Mouse (Mus musculus) stomach, embryonic 14.5 days (tissue): ENCODE measurements around the gene Stxbp1. TPM values are rescaled to one million over a fixed set of nuclear protein-coding genes. Genes with fewer than 3 reads are reported as not detected.

Experiments
- ATAC-seq: fragments of 200-750 bp; cut with Nextera tagmentation; 2 replicates; pipeline ENCODE4 v1.8.0; 2017; ENCODE audit warnings: low read depth, moderate TSS enrichment; ENCODE audit not compliant: insufficient number of reproducible peaks, insufficient read depth, low FRiP score
- H3K27ac ChIP-seq: fragments of 300-500 bp; sonication (generic); 2 replicates; pipeline ENCODE4 v1.5.1; 2014; ENCODE audit warnings: mild to moderate bottlenecking, low read length, moderate library complexity, mixed read lengths
- H3K27me3 ChIP-seq: fragments of 300-500 bp; sonication (generic); 2 replicates; pipeline ENCODE4 v1.6.1; 2014; ENCODE audit warnings: low read length, control low read depth, mixed read lengths; ENCODE audit not compliant: control insufficient read depth, insufficient read depth
- H3K36me3 ChIP-seq: fragments of 300-500 bp; sonication (generic); 2 replicates; pipeline ENCODE4 v1.6.1; 2014; ENCODE audit warnings: mild to moderate bottlenecking, control low read depth, low read length, moderate library complexity, mixed read lengths; ENCODE audit not compliant: control insufficient read depth, insufficient read depth
- H3K4me1 ChIP-seq: fragments of 300-500 bp; sonication (generic); 2 replicates; pipeline ENCODE4 v1.6.1; 2014; ENCODE audit warnings: low read length, control low read depth, mixed read lengths; ENCODE audit not compliant: control insufficient read depth, insufficient read depth
- H3K4me2 ChIP-seq: fragments of 300-500 bp; sonication (generic); replicated peaks from 2 replicates; pipeline ENCODE4 v1.6.1; 2014; ENCODE audit warnings: low read depth, low read length, control low read depth
- H3K4me3 ChIP-seq: fragments of 300-500 bp; sonication (generic); 2 replicates; pipeline ENCODE4 v1.5.1; 2014; ENCODE audit warnings: low read depth, low read length, control low read depth
- H3K9ac ChIP-seq: fragments of 300-500 bp; sonication (generic); replicated peaks from 2 replicates; pipeline ENCODE4 v1.6.1; 2014; ENCODE audit warnings: low read depth, mild to moderate bottlenecking, control low read depth, low read length, moderate library complexity, mixed read lengths
- H3K9me3 ChIP-seq: fragments of 300-500 bp; sonication (generic); 2 replicates; pipeline ENCODE4 v1.6.1; 2016; ENCODE audit warnings: low read depth, low read length, control low read depth; ENCODE audit not compliant: control insufficient read depth
- WGBS: fragments of 180-500 bp; shearing (Covaris S2); extraction: QIAGEN DNeasy Blood & Tissue Kit; methylation state at CpG from one replicate; pipeline ENCODE4 v1.1.7; 2014; 5-methylcytosine and 5-hydroxymethylcytosine counted together
- polyA plus RNA-seq: library from polyadenylated mRNA; unstranded; fragments of >200 nt; fragmentation: Nextera tagmentation; extraction: Ambion mirVana; gene quantifications from 2 replicates; pipeline ENCODE4 v1.2.1, GENCODE M21; 2014

Stxbp1 gene
- polyA plus RNA-seq, 1 experiment from 2014 or later: 23.5 TPM

DNA sequence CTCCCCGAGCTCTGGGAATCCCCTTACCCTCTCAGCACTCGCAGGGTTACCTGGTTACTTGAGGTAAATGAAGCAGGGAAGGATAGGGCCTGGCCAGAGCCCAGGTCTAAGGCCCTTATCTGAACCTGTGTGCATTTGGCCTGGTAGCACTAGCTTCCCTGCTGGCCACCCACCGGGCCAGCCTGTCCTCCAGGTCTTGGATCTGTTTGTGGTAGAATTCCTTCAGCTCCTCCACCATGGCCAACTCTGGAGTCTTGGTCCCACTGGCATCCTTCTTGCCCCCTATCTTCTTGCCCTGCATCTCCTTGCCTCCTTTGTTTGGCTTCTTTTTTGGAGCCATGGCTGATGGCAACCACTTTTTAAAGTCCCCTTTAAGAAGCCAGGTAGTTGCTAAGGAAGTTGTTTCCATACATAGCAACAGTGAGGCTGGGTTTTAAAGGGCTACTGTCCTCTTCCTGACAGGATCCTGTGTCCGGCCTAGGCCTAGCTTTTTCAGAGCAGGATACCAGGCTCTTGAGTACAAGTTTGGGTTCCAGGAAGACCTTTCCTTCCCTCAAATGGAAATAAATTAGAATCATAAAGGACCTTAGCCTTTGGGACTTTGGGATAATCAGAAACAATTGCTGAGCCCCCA lies 62.9 kb downstream of the Stxbp1 start, which contains the start of gene Cfap157:
TSS of gene Cfap157 (minus strand) at position 381 of the 634 bp plus-strand sequence.
- Histone ChIP-seq H3K4me2 (no peak within 1 kb of the TSS), H3K4me3 (no peak within 1 kb of the TSS), H3K9ac (no peak within 1 kb of the TSS), H3K27me3 (no peaks in the 10 kb centered on the region), H3K36me3 (no peaks in the 10 kb centered on the region), H3K9me3 (no peaks in the 10 kb centered on the region), H3K27ac (no peak within 1 kb of the TSS), H3K4me1 (no peaks in the 10 kb centered on the region)
- WGBS: 62% methylated on average over 4 of the region's 4 CpGs
- ATAC-seq: no peak

DNA sequence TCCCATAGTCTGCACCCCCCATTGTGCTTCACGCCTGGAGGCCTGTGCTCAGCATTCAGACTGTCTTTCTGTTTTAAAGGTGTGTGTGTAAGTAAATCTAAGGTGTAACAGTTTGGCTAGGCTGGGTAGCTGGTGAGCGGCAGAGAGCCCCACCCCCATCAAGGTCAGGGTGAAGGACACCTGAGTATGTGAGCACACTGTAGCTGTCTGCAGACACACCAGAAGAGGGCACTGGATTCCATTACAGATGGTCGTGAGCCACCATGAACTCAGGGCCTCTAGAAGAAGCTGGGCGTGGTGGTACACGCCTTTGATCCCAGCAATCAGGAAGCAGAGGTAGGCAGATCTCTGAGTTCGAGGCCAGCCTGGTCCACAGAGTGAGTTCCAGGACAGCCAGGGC lies 65.3 kb downstream of the Stxbp1 start:
- 69% methylated on average over 6 of the region's 6 CpGs for WGBS

DNA sequence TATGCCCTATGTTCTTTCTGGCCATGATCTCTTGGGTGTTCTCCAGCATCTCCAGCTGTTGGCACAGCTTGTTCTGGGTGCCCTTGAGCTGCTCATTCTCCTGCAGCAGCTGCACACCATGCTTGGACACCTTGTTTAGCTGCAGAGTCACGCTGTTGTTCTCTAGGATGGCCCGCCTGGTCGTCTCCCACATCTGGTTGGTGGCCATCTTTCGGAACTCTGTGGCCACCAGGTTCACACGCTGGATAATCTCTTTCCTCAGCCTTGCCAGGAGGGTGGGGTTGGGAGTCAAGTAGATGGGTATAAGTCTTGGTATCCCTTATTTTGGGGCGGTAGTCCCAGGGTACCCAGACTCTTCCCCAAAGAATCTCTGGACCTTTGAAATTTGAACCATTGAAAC lies 67.3 kb downstream of the Stxbp1 start:
- Histone ChIP-seq H3K36me3 (no peaks in the 10 kb centered on the region), H3K9me3 (no peaks in the 10 kb centered on the region), H3K4me3 (no peak overlapping the region), H3K27me3 (no peaks in the 10 kb centered on the region), H3K27ac (no peak overlapping the region), H3K9ac (no peak overlapping the region), H3K4me1 (no peaks in the 10 kb centered on the region), H3K4me2 (no peak overlapping the region)
- no peak for ATAC-seq
- 90% methylated on average over 6 of the region's 6 CpGs for WGBS

More for the DNA sequence above, 65.3 kb downstream of the Stxbp1 start:
- H3K4me3 ChIP-seq: no peak overlapping the region
- H3K27ac ChIP-seq: no peak overlapping the region
- no peaks in the 10 kb centered on the region for H3K27me3 ChIP-seq
- no peaks in the 10 kb centered on the region for H3K36me3 ChIP-seq
- ATAC-seq: no peak
- no peaks in the 10 kb centered on the region for H3K9me3 ChIP-seq
- no peak overlapping the region for H3K4me2 ChIP-seq
- no peaks in the 10 kb centered on the region for H3K4me1 ChIP-seq
- no peak overlapping the region for H3K9ac ChIP-seq

DNA sequence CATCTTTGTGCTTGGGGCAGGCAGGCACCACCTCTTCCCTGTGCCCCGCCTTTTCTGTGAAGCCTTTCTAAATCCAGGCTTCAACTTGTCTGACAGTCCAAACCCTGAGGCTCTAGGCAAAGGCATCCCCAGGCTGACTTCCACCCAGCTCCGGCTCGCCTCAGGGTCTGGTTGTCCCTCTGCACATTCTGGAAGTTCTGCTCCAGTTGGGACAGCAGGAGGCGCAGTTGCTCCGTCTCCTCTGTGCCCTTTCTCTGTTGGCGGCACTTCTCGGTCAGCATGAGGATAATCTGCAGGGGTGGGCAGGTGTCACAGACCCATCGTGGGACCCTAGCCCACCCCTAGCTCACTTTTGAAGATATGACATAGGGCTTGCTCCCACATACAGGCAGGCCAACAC lies 67.9 kb downstream of the Stxbp1 start:
- Histone ChIP-seq H3K4me3 (no peak overlapping the region), H3K9me3 (no peaks in the 10 kb centered on the region), H3K27me3 (no peaks in the 10 kb centered on the region), H3K27ac (no peak overlapping the region), H3K4me1 (no peaks in the 10 kb centered on the region), H3K4me2 (no peak overlapping the region), H3K36me3 (no peaks in the 10 kb centered on the region), H3K9ac (0 out of 2 replicates have a peak overlapping the region, but pooled peaks have one; percentile 18)
- no peak for ATAC-seq
- 12% methylated on average over 8 of the region's 8 CpGs for WGBS

DNA sequence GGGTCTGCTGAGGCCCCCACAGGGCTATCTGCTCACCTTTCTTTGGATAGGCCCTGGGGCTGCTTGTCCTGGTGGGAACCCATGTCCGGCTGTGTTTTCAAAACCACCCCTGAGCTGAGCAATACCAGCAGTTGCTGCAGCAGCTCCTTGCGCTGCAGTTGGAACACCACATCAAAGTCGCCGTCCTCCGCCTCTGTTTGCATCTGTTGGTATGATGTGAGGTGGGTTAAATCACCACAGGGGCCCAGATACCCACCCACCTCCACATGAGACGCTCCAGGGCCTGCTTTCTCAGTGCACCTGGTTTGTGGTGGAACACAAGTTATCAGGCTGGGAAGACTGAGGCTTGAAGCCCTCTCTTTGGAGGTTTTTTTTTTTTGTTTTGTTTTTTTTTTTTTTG lies 69.0 kb downstream of the Stxbp1 start:
- Histone ChIP-seq H3K27ac (no peak overlapping the region), H3K4me1 (no peaks in the 10 kb centered on the region), H3K9ac (no peak overlapping the region), H3K4me2 (no peak overlapping the region), H3K27me3 (no peaks in the 10 kb centered on the region), H3K36me3 (no peaks in the 10 kb centered on the region), H3K9me3 (no peaks in the 10 kb centered on the region), H3K4me3 (no peak overlapping the region)
- 90% methylated on average over 6 of the region's 6 CpGs for WGBS
- ATAC-seq: no peak

DNA sequence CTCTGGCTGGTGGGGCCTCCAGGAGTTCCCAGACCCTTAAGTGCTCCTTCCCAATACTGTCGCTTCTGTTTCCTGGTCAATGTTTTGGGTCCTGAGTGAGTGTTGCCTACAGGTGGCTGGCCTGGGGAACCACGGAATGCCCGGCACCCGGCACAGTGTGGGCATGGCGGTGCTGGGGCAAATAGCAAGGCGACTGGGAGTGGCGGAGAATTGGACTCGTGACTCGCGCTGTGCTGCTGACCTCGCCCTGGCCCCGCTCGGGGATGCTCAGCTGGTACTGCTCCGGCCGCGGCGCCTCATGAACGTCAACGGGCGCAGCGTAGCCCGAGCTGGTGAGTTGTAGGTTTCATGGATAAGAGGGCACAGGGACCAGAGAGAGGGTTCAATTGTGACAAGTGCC lies 70.9 kb downstream of the Stxbp1 start:
- Histone ChIP-seq H3K4me3 (peak overlapping the region; percentile 51), H3K4me2 (peak overlapping the region; percentile 76), H3K9me3 (no peaks in the 10 kb centered on the region), H3K9ac (0 out of 2 replicates have a peak overlapping the region, but pooled peaks have one; percentile 10), H3K36me3 (no peaks in the 10 kb centered on the region), H3K27me3 (no peaks in the 10 kb centered on the region), H3K4me1 (no peaks in the 10 kb centered on the region), H3K27ac (no peak overlapping the region)
- WGBS: 24% methylated on average over 22 of the region's 22 CpGs
- ATAC-seq: no peak

DNA sequence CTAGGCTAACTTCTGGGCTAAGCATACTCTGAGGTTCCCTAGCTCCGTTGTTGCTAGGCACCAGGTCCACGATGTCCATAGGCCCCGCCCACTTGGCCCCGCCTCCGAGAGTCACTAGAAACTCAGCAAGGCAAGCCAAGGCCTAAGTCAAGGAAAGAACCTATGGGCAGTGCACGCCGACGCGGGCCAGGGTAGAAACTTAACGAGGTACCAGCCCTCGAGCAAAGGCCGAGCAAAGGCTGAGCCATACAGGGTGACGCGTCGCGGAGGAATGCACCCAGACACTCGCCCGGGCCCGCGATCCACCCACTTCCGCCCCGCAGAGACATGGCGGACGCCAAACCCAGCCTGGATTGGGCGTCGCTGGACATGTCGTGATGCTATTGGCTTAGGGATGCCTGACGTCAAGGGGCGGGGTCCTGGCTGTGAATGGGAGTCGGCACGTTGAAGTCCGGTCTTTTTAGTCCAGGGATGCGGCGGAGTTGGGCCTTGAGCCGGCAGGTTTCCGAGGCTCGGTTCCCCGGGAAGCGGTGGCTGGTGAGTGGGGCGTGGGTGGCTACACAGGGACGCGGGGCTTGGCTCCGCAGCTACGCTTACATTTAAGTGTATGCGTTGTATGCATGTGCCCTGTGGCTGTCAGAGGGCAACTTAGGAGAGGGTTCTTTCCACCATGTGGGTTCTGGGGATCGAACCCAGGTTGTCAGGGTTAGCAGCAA lies 71.5 kb downstream of the Stxbp1 start, which contains the start of the genes Ttc16 and Ptrh1:
TSS of gene Ttc16 (minus strand) at position 275 of the 716 bp plus-strand sequence.
TSS of gene Ptrh1 (plus strand) at position 428 of the 716 bp plus-strand sequence.
- WGBS: under 1% methylated on average over 46 of the region's 46 CpGs
- H3K36me3 ChIP-seq: no peaks in the 10 kb centered on the region
- 0 out of 2 replicates have a peak within 1 kb of the TSS, but pooled peaks have one; percentile 23 for H3K27ac ChIP-seq
- peak; percentile 96 for ATAC-seq
- H3K4me3 ChIP-seq: peak within 1 kb of the TSS; percentile 51
- H3K9me3 ChIP-seq: no peaks in the 10 kb centered on the region
- H3K27me3 ChIP-seq: no peaks in the 10 kb centered on the region
- H3K4me2 ChIP-seq: peak within 1 kb of the TSS; percentile 76
- 0 out of 2 replicates have a peak within 1 kb of the TSS, but pooled peaks have one; percentile 10 for H3K9ac ChIP-seq
- no peaks in the 10 kb centered on the region for H3K4me1 ChIP-seq

DNA sequence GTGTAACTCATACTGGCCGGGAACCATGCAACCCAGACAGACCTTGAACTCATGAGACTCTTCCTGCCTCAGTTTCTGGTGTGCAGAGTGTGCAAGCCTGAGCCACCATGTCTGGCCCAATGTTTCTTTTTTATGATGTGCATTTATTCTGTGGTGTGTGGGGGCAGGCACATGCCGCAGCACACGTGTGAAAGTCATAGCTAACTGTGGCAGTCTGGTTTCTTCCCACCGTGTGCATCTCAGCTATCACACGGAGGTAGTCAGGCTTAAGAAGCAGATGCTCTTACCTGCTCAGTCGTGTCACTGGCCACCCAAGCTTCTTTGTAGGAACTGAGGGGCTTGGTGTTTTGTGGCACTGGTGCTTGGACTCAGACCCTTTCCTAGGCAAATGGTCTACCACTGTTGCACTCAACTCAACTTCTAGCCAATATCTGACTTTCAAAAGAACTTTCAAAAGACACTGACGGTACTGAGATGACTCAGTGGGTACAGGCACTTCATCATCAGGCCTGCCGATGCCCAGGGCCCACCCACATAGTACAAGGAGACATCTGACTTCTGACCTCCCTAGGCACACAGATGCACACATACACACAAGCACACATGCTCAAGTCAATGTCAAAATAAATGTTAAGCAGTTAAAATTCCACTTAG lies 74.3 kb downstream of the Stxbp1 start:
- no peaks in the 10 kb centered on the region for H3K36me3 ChIP-seq
- no peak overlapping the region for H3K4me3 ChIP-seq
- H3K27ac ChIP-seq: no peak overlapping the region
- ATAC-seq: no peak
- no peak overlapping the region for H3K4me2 ChIP-seq
- no peaks in the 10 kb centered on the region for H3K27me3 ChIP-seq
- no peaks in the 10 kb centered on the region for H3K9me3 ChIP-seq
- H3K9ac ChIP-seq: no peak overlapping the region
- H3K4me1 ChIP-seq: no peaks in the 10 kb centered on the region
- 75% methylated on average over 8 of the region's 8 CpGs for WGBS
